In the genomic region with DNA sequence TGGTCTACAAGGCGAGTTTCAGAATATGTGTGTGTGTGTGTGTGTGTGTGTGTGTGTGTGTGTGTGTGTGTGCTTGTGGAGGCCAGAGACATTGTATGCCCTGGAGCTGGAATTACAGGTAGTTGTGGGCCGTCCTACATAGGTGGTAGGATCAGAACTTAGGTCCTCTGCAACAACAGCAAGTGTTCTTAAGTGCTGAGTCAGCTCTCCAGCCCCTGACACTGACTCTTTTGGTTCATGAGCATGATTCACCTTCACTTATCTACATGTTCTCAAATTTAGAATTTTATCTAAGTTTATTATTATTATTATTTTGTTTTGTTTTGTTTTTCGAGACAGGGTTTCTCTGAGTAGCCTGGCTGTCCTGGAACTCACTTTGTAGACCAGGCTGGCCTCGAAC, we compare ENCODE assay signal across 3 mouse cellular contexts. TPM values are rescaled to one million over a fixed set of nuclear protein-coding genes. Genes with fewer than 3 reads are reported as not detected.
DNase-seq lines count a peak whose midpoint lies in the region; TF ChIP-seq lines count a peak whose summit lies in the region.
"Not testable (repeated sequence)": the region's sequence is repeated elsewhere in the genome, so short reads cannot be mapped to it uniquely, and the experiment has no call there.

No protein-coding gene starts in this region.

- peaks cover 1 to 41% of the 10 kb centered on the region in 2 experiments; a peak in 3 of 4 replicates for H3K4me1 ChIP-seq in CH12.LX (ENCODE audit: control insufficient read depth in 1 of 2, insufficient read depth in 2 of 2)
- H3K4me1 ChIP-seq in ES-E14 (ENCODE audit: control insufficient read depth in 2 of 2, insufficient read depth in 2 of 2, low read length in 2 of 2, poor library complexity in 1 of 2): not testable (repeated sequence)
- peaks cover 6 to 18% of the 10 kb centered on the region in 2 experiments; a peak in 3 of 4 replicates for H3K4me1 ChIP-seq in MEL (ENCODE audit: control insufficient read depth in 1 of 2, insufficient read depth in 2 of 2, low read length in 2 of 2)

- H3K36me3 ChIP-seq in CH12.LX (replicated peaks in 1 of 2; ENCODE audit: control insufficient read depth in 1 of 2, insufficient read depth in 1 of 2, low read length in 1 of 2); ES-E14 (ENCODE audit: control insufficient read depth, insufficient read depth, low read length, poor library complexity, severe bottlenecking): not testable (repeated sequence)
- H3K36me3 ChIP-seq in MEL (ENCODE audit: control insufficient read depth in 1 of 2, insufficient read depth in 2 of 2, low read length in 2 of 2): peaks cover 0 to 22% of the 10 kb centered on the region in 2 experiments; a peak in 2 of 4 replicates

- not testable (repeated sequence) for H3K27me3 ChIP-seq in CH12.LX (replicated peaks); MEL (ENCODE audit: control insufficient read depth in 1 of 2, insufficient read depth in 2 of 2, low read length in 2 of 2)

- DNase-seq in CH12.LX (ENCODE audit: extremely low read depth); ES-E14 (ENCODE audit: low read depth, low spot score); MEL (ENCODE audit: low read depth, low spot score): not testable (repeated sequence)

- H3K9me3 ChIP-seq in CH12.LX (replicated peaks; ENCODE audit: low read length); ES-E14 (ENCODE audit: control insufficient read depth, insufficient read depth, low read depth, low read length); MEL (replicated peaks; ENCODE audit: insufficient read depth, low read length): not testable (repeated sequence)

- dilution Hi-C loops in CH12.LX (cut with MboI; ENCODE audit: extremely low pct_ligation_motif_present, extremely low pct_unique_long_range_greater_than_20kb, low sequenced_read_pairs): not testable (repeated sequence)

- not testable (repeated sequence) for H3K79me2 ChIP-seq in CH12.LX (replicated peaks; ENCODE audit: control insufficient read depth, extremely low read depth, insufficient read depth, poor library complexity, severe bottlenecking); MEL (ENCODE audit: control insufficient read depth, insufficient read depth, low read length, poor library complexity)

- not testable (repeated sequence) for TF ChIP-seq CTCF in CH12.LX (conservative IDR thresholded peaks at IDR 0.05 in 1 of 2, IDR thresholded peaks at IDR 0.05 in 1 of 2; ENCODE audit: low read depth in 2 of 2, low read length in 2 of 2); MEL (IDR thresholded peaks at IDR 0.05 in 2 of 3, conservative IDR thresholded peaks at IDR 0.05 in 1 of 3; ENCODE audit: control insufficient read depth in 1 of 3, insufficient read depth in 1 of 3, low read depth in 2 of 3, low read length in 3 of 3, poor library complexity in 1 of 3, severe bottlenecking in 1 of 3)

- not testable (repeated sequence) for TF ChIP-seq EP300 in CH12.LX (IDR thresholded peaks at IDR 0.05; ENCODE audit: low read length); MEL (IDR thresholded peaks at IDR 0.05; ENCODE audit: low read depth in 1 of 2, low read length in 2 of 2)

- H3K27ac ChIP-seq in CH12.LX (ENCODE audit: insufficient read depth, low read depth); ES-E14 (ENCODE audit: insufficient read depth, low read depth, low read length, poor library complexity, severe bottlenecking); MEL (ENCODE audit: control insufficient read depth, low read depth, low read length): not testable (repeated sequence)

- not testable (repeated sequence) for TF ChIP-seq POLR2A in CH12.LX (IDR thresholded peaks at IDR 0.05; ENCODE audit: low read depth, low read length); MEL (IDR thresholded peaks at IDR 0.05; ENCODE audit: control insufficient read depth in 1 of 2, insufficient read depth in 1 of 2, low read depth in 1 of 2, low read length in 2 of 2, poor library complexity in 1 of 2)

- in situ Hi-C loops in CH12.LX (cut with MboI; ENCODE audit: low pct_ligation_motif_present, low pct_unique_long_range_greater_than_20kb, low sequenced_read_pairs); ES-E14 (cut with MboI; ENCODE audit: low sequenced_read_pairs in 2 of 2, unreplicated experiment in 2 of 2): not testable (repeated sequence)

- H3K4me2 ChIP-seq in CH12.LX (ENCODE audit: insufficient read depth, low read depth, poor library complexity, severe bottlenecking): not testable (repeated sequence)

- TF ChIP-seq RAD21 in CH12.LX (IDR thresholded peaks at IDR 0.05; ENCODE audit: low read depth, low read length); MEL (IDR thresholded peaks at IDR 0.05; ENCODE audit: low read depth, low read length): not testable (repeated sequence)

- not testable (repeated sequence) for H3K9ac ChIP-seq in CH12.LX (ENCODE audit: insufficient read depth, low read depth); ES-E14 (ENCODE audit: insufficient read depth, low read depth, low read length, poor library complexity, severe bottlenecking); MEL (ENCODE audit: control insufficient read depth, low read depth, low read length, poor library complexity, severe bottlenecking)

- not testable (repeated sequence) for H3K4me3 ChIP-seq in CH12.LX (replicated peaks in 1 of 3; ENCODE audit: low read depth in 2 of 3, low read length in 2 of 3, poor library complexity in 1 of 3); ES-E14 (ENCODE audit: insufficient read depth in 1 of 2, low read depth in 1 of 2, low read length in 2 of 2, poor library complexity in 1 of 2, severe bottlenecking in 1 of 2); MEL (ENCODE audit: control insufficient read depth in 1 of 2, insufficient read depth in 1 of 2, low read depth in 2 of 2, low read length in 2 of 2)

TF ChIP-seq in CH12.LX, 34 proteins besides CTCF, POLR2A, EP300 and RAD21:
- peak; percentile 62; the same call in 1 of the 2 replicates for TF ChIP-seq MAFK (IDR thresholded peaks at IDR 0.05; ENCODE audit: insufficient replicate concordance, low read length)

TF ChIP-seq in ES-E14, 5 proteins besides CTCF, POLR2A, EP300 and RAD21:
- peak; percentile 81 for TF ChIP-seq MAFK (IDR thresholded peaks at IDR 0.05; ENCODE audit: insufficient read depth, low read depth, low read length)
TF ChIP-seq in ES-E14: peak in this region for 1; not testable (repeated sequence) for 4.

TF ChIP-seq in MEL, 35 proteins besides CTCF, POLR2A, EP300 and RAD21:
- peak; percentile 59; the same call in 1 of the 2 replicates for TF ChIP-seq MAFK (IDR thresholded peaks at IDR 0.05; ENCODE audit: borderline replicate concordance, low read depth, low read length)

RNA-seq across cellular contexts. Expression of gene Prdx1, which starts 4.8 kb away (rescaled TPM):
- total RNA-seq in CH12.LX (2012; rRNA removed): 269 and 378 TPM in 2 replicates
- total RNA-seq in CH12.LX (2014; rRNA removed): 1,274 and 1,469 TPM in 2 replicates
- polyA plus RNA-seq in CH12.LX (2012; ENCODE audit: insufficient read length, low read depth): 934 and 1,078 TPM in 2 replicates
- total RNA-seq in ES-E14 (2012; rRNA removed): 444 and 682 TPM in 2 replicates
- total RNA-seq in MEL (2012; rRNA removed): 223 and 307 TPM in 2 replicates
- 100 to 1,000 TPM in 1 of 2 experiments, not detected in 1; 416 TPM for polyA plus RNA-seq in MEL (2012; ENCODE audit: insufficient read depth in 1 of 2, insufficient read length in 2 of 2, low read depth in 1 of 2, low replicate concordance in 2 of 2, missing spikeins in 1 of 2)

RNA-seq across cellular contexts. Expression of gene Mmachc, which starts 27.7 kb away (rescaled TPM):
- total RNA-seq in CH12.LX (2012; rRNA removed): 10.0 and 10.5 TPM in 2 replicates
- total RNA-seq in CH12.LX (2014; rRNA removed): 28.2 and 32.1 TPM in 2 replicates
- polyA plus RNA-seq in CH12.LX (2012; ENCODE audit: insufficient read length, low read depth): 15.4 and 15.5 TPM in 2 replicates
- total RNA-seq in ES-E14 (2012; rRNA removed): 15.8 and 18.7 TPM in 2 replicates
- 12.2 and 15.1 TPM in 2 replicates for total RNA-seq in MEL (2012; rRNA removed)
- 10 to 100 TPM in 1 of 2 experiments, not detected in 1; 22.8 TPM for polyA plus RNA-seq in MEL (2012; ENCODE audit: insufficient read depth in 1 of 2, insufficient read length in 2 of 2, low read depth in 1 of 2, low replicate concordance in 2 of 2, missing spikeins in 1 of 2)

RNA-seq across cellular contexts. Expression of gene Ccdc163, which starts 27.8 kb away (rescaled TPM):
- total RNA-seq in CH12.LX (2012; rRNA removed) (15.3 and 19.9 TPM in 2 replicates), CH12.LX (2014; rRNA removed) (18.1 and 20.2 TPM in 2 replicates), ES-E14 (2012; rRNA removed) (18.6 and 21.9 TPM in 2 replicates), MEL (2012; rRNA removed) (12.3 and 14.2 TPM in 2 replicates)
- polyA plus RNA-seq in CH12.LX (2012; ENCODE audit: insufficient read length, low read depth) (27.6 and 27.9 TPM in 2 replicates), MEL (2012; ENCODE audit: insufficient read depth in 1 of 2, insufficient read length in 2 of 2, low read depth in 1 of 2, low replicate concordance in 2 of 2, missing spikeins in 1 of 2) (10 to 100 TPM in 1 of 2 experiments, not detected in 1; 26.0 TPM)

RNA-seq across cellular contexts. Expression of gene Akr1a1, which starts 29.0 kb away (rescaled TPM):
- total RNA-seq in CH12.LX (2012; rRNA removed): 347 and 373 TPM in 2 replicates
- total RNA-seq in CH12.LX (2014; rRNA removed): 517 and 533 TPM in 2 replicates
- 450 and 470 TPM in 2 replicates for polyA plus RNA-seq in CH12.LX (2012; ENCODE audit: insufficient read length, low read depth)
- 197 and 262 TPM in 2 replicates for total RNA-seq in ES-E14 (2012; rRNA removed)
- 258 and 281 TPM in 2 replicates for total RNA-seq in MEL (2012; rRNA removed)
- 100 to 1,000 TPM in 1 of 2 experiments, not detected in 1; 358 TPM for polyA plus RNA-seq in MEL (2012; ENCODE audit: insufficient read depth in 1 of 2, insufficient read length in 2 of 2, low read depth in 1 of 2, low replicate concordance in 2 of 2, missing spikeins in 1 of 2)

RNA-seq across cellular contexts. Expression of gene Tesk2, which starts 40.2 kb away (rescaled TPM):
- total RNA-seq in CH12.LX (2012; rRNA removed) (5.6 and 7.0 TPM in 2 replicates), CH12.LX (2014; rRNA removed) (5.4 and 5.8 TPM in 2 replicates), ES-E14 (2012; rRNA removed) (15.3 and 20.6 TPM in 2 replicates), MEL (2012; rRNA removed) (2.3 and 2.8 TPM in 2 replicates)
- polyA plus RNA-seq in CH12.LX (2012; ENCODE audit: insufficient read length, low read depth) (3.5 and 4.8 TPM in 2 replicates), MEL (2012; ENCODE audit: insufficient read depth in 1 of 2, insufficient read length in 2 of 2, low read depth in 1 of 2, low replicate concordance in 2 of 2, missing spikeins in 1 of 2) (1 to 10 TPM in 1 of 2 experiments, not detected in 1; 3.3 TPM)
